Mouse (Mus musculus): ENCODE results near the gene Senp1. TPM values are rescaled to one million over a fixed set of nuclear protein-coding genes. Genes with fewer than 3 reads are reported as not detected.
A peak's percentile ranks its signal among the peaks of the same experiment; 100 is the strongest.

The Senp1 gene
- total RNA-seq, 1 experiment from 2014 or later, result 19.8 TPM

DNA sequence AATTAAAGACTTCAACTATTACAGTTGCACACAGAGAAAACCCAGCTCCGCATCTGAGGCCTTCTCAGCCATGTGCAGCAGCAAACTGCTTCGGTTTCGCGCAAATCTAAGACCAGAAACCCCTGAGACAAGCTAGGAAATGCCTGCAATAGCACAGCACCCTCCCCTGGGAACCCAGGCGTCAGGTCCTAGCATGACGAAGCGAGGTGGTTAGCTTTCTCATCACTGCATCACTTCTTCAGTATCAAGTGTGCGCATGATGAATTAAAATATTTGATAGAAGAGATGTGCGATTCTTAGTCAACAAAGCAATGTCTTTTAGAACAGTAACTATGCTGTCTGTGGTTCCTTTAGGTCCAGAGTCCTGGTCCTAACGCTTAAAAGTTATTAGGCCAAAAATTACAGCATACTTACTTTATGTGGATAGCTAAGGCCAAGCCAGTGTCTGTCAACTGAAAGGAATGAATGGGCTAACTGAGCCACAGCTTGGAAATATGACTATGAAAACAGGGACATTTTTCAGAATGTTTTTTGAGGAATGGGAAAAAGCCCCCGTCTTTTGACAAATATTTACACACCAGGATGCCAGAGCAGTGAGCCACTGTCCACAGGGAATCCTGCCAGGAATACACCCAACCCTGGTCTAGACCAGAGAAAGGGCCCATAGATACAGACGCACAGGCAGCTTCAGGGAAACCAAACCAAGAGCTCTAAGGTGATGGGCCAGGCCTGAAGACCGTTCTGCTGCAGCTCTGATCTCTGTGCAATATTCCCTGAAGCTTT, 44.4 kb downstream of the Senp1 start:
- DNase-seq, result no peak

DNA sequence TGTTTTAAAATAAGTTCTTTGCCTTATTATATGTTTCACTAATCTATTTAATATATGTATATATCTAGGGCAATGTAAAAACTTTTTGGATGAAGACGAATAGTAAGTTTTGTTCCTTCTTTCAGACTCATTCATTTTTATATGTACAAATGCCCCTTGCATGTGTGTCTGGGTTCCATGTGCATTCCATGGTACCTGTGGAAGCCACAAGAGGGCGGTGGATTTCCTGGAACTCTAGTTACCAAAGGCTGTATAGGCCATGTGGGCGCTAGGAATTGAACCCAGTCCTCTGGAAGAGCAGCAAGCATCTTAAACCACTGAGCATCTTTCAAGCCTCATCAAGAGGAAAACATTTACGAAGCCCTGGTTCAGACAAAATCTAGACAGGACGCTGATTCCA, 49.2 kb downstream of the Senp1 start:
- DNase-seq, result no peak

DNA sequence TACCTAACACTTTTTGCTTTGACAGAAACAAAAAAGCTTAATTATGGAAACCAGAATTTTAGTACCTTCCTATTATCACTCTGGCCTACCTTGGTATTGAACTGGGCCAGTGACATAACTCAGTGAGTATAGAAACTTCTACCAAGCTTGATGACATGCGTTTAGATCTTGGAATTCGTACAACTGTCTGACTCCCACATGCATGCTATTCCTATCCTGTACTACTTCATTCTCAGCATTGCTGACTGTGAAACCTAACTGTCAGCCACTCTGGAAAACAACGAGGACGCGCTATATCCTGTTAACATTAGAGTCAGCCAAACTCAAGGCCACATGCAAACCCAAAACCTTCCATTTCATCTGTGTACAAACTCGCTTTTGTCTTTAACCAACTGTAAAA, 49.6 kb downstream of the Senp1 start:
- DNase-seq, result no peak

DNA sequence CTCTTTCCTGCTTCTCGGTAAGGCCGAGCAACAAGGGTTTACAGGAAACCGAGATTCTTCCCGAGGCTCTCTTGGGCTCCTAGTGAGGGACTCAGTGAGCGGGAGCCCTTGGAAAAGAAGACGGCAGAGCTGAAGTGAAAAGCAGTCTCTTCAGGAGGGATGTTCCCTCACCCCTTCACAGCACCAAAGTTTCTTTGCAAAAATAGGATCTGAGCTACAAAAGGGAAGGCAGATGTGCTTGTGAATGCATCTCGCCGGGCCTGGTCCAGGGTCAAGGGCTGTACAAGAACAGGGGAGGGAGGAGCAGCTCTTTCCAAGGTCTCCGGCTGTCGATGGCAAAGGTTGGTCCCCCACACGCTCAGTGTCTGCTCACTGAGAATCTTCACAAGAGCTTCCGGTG, 51.0 kb downstream of the Senp1 start:
- no peak for DNase-seq

DNA sequence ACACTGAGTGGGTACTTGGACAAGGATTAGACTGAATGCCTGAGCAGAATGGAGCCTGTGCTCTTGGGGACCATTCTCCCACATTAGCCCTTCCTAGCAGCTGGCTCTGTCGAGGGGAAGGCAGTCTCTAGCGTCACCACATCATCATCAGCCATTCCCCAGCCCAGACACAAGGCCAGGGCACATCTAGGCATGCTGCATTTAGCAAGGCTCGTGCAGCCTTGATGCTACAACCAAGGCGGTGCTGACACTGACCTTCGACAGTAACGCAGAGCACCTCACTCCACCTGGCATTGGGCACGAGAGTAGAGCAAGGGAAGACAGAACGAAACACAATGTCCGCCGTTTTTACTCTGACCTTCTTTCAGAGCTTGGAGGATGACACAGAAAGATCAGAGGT, 53.9 kb downstream of the Senp1 start:
- no peak for DNase-seq

DNA sequence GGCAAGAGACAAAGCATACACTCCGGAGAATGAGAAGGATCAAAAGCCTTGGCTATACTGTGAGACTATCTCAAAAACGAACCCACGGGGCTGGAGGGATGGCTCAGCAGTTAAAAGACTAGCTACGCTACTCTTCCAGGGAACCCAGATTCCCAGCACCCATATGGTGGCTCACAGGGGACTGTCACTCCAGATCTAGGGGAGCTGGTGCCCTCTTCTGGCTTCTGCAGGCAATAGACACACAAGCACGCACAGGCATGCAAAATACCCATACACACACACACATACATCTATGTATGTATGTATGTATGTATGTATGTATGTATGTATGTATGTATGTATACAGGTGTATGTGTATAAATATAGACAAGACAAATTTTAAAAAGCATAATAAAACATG, 57.0 kb downstream of the Senp1 start:
- DNase-seq, result no peak

DNA sequence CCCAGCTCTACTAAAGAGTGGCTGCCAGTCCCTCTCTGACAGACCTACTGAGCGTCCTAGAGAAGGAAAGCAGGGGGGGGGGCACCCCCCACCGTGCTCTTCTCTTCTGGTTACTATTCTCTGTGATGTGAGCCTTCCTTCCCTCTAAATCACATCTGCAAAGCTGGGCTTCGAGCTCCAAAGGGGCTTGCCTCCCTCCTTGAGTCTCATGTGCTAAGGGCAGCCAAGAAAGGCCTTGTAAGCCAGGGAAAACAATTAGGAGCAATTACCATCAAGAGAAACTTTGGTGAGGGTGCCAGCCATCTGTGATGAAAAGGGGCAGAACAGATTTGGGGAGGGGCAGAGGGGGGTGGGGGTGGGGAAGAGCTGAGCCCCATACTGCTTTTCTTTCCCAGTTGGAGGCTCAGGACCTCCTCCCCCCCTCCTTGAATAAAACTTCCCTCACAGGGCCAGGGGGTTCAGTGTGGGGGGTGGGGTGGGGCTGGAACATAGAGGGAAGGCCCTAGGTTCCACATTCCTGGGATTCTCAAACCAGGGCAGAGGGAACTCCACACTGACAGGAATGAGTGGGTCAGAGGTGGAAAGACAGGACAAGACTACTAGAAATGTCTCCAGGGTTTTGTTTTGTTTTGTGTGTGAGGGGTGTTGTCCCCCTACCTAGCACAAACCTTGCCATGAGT, 58.3 kb downstream of the Senp1 start:
- no peak for DNase-seq

DNA sequence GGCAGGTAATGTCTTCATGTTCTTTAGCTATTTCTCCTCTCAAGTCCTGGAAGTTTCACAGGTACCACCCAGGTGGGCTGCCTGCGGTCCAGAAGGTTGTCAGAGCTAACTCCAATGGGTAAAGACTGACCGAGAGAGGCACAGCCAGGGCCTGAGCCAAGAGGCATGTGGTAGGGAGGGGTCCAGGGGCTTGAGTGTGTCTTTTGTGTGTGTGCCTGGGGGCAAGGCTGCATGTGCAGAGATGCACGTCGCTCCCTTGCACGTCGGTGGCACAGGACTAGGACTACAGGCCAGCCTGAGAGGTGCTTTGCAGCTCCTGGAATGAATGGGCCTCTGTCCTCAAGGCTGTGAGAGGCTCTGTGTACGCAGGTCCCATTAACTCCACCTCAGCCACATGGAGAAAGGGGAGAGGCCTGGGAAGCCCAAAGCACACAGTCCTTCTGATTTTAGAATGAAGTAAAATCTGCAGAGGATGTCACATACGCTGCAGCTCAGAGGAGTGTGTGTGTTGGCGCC, 60.3 kb downstream of the Senp1 start:
- DNase-seq, result no peak

DNA sequence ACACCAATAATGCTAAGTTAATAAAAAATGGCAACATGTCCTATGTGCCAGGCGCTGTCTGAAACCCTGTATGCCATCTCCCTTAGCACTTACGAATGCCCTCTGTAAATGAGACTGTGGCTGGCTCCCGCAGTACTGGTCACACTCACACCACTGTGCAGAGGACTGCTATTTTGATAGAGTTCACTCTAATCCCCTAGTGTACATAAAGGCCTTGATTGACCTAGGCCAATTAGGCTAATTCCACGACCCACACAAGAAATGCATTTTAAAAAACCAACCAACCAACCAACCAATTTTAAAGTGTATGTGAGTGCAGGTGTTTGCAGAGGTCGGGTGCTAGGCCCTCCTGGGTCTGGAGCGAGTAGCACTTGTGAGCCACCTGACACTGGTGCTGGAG, 63.7 kb downstream of the Senp1 start:
- DNase-seq, result no peak

DNA sequence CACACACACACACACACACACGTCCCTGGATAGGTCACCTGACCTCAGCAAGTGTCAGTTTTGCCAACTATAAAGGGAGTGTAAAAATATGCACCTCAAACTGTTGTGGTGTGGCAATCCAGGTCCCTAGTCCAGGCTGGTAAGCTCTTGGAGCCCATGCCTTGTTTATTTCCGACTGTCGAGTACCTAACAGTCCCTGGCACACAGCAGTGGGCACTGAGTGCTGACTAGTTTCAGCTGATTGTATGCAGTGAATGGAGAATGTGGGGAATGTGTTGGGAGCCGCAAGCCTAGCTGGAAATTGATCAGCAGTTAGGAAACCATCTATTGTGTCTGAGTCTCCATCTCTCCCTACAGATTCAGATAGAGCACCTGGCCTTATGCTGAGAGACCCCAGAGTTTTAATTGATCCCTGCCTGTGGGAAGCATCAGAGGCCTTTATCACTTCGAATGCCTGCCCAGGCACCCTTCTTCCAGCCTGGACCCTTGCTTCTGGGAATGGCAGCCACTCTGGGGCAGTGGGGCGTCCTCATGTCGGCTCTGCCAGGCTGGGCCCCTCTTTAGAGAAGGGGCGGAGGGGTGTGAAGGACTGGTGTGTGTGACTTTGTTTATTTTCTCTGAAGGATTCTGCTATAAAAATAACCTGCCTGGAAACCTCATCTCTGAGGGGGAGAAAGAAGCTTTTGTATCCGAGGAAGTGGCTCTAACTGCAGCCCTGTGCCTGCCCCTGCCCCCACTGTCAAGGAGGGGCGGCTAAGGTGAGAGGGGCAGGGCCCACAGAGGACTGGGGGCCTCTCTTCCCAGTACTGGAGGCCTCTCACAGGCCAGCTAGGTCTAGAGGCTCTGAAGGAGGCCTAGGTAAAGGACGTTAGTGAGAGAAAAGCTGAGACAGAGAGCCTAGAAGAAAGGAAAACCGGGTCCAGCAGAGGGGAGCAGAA, 66.3 kb downstream of the Senp1 start:
- no peak for DNase-seq

DNA sequence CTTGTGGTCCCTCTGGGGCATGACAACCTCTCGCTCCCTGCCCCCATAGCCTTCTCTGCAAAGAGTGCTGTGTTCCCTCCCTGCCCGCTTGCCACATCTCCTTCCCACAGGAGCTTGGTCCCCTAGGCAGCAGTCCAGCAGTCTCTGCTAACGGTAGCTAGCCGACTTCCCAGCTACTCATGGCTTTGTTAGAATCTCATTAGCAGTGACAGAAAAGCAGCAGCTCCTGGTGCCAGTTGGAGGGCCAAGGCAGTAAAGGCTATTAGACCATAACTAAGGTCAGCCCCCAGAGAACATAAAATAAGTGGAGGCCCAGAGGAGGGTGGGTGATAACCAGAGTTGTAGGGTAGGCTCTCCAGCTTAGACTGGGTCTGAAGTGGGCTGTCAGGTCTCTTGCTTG, 67.9 kb downstream of the Senp1 start:
- DNase-seq, result no peak

DNA sequence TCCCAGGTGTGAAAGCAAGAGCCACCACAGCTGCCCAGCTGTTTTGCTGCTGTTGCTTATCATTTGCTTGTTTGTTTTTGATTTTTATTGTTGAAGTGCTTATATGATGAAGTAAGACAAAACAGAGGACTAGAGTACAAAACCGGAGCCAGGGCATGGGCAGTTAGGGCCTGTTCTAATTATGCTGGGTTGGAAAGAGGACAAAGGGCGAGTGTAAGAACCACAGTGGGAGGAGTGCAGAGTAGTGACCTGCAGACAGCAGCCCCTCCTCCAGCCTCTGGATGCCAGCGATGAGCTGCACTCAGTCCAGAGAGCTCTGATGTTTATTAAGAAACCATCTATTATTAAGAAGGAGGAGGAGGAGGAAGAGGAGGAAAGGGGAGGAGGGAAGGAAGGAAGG, 70.4 kb downstream of the Senp1 start:
- DNase-seq, result no peak

DNA sequence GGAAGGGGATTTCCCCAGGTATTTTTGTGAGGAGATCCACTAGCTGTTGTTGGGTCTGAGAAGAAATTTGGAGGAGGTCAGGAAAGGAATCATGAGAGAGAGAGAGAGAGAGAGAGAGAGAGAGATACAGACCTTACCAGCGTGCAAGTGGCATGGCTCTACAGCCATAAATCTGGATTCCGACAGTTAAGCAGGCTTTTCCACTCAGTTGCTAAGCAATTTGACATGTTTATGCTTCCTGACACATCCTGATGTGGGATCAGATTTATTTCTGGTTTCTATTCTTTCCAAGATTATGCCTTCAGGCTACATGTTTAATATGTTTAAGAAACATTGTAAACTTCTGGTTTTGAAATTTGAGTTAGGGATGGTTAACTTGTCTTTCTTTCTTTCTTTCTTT, 71.7 kb downstream of the Senp1 start:
- no peak for DNase-seq

DNA sequence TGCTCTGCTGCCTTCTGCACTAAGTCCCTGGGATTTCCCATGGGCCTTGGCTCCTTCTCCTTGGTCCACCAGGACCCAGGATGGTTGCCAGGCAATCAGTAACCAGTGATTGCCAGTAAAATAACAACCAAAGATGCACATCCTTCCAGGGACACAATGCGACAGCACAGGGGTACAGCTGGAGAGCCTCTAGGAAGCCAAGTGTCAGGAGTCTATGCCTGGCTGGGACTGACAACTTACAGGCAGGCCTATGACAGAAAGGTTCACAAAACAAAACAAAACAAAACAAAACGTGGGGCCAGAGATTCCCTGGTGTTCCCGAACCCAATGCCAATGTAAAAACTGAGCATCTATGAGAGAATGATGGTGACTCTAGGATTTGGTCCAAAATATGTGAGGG, 74.5 kb downstream of the Senp1 start:
- DNase-seq, result no peak

DNA sequence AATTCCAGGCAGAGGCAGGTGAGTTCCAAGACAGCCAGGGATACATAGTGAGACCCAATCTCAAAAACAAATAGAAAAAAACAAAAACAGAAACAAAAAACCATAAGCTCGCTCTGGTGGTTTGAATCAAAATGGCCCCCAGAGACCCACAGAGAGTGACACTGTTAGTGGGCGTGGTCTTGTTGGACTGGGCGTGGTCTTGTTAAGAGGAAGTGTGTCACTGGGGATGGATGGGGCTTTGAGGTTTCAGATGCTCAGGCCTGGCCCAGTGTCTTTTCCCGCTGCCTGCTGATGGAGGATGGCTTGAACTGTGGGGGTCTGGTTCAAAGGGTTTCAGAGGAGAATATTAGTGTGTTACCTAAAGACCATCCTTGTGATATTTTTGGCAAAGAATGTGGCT, 75.6 kb downstream of the Senp1 start:
- DNase-seq, result no peak

DNA sequence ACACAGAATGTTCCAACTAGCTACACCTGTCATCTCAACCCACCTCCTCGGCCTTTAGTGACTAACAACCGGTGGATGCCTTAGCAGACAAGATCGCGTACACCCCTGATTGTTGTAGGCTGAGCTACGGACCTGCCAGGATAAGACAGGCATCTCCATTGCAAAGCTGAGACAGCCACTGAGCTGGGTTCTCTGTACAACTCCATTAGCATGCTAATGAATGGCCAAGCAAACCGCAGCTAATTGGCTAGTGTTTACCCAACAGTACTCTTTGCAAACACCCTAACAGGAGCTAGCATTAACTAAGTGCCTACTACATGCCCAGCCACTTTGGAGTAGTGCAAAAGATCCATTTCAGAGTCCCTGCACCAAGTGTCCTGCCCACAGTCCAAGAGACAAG, 80.7 kb downstream of the Senp1 start:
- no peak for DNase-seq

DNA sequence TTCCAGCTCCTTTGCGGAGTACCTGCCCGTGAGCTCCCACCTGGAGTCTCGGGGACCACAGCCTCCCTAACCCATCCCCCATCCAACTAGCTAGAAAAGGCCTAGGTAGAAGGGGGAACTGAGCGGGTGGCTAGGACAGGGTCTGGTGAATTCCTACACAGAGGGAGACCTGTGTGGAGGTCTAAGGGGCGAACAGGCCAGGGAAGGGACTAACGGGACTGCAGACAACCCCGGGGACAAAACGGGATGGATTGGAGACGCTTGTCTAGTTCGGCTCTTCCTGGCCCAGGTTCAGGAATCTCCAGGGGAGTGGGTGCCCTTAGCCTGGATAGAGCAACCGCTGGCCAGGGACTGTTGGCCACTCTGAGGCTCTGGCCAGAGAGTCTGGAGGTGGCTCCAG, 88.4 kb downstream of the Senp1 start:
- DNase-seq, result no peak

DNA sequence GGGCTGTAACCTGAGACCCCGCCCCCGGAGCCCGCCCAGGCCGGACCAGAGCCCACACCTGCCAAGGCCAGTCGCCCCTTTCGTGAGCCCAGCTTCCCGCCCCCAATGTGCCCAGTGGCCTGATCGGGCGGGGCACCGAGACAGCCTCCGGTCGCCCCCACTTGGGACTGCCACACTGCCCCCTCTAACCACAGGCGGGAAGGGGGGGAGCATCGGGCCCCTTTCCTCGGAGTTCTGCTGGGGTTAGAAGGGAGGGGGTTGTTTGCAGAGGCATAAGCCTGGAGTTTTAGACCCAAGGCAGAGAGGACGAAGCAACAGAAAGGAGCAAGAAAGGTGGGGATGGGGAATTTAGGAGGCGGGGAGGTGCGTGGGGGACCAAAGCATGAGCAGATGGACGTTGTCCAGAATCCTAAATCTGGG, 88.8 kb downstream of the Senp1 start:
- no peak for DNase-seq

DNA sequence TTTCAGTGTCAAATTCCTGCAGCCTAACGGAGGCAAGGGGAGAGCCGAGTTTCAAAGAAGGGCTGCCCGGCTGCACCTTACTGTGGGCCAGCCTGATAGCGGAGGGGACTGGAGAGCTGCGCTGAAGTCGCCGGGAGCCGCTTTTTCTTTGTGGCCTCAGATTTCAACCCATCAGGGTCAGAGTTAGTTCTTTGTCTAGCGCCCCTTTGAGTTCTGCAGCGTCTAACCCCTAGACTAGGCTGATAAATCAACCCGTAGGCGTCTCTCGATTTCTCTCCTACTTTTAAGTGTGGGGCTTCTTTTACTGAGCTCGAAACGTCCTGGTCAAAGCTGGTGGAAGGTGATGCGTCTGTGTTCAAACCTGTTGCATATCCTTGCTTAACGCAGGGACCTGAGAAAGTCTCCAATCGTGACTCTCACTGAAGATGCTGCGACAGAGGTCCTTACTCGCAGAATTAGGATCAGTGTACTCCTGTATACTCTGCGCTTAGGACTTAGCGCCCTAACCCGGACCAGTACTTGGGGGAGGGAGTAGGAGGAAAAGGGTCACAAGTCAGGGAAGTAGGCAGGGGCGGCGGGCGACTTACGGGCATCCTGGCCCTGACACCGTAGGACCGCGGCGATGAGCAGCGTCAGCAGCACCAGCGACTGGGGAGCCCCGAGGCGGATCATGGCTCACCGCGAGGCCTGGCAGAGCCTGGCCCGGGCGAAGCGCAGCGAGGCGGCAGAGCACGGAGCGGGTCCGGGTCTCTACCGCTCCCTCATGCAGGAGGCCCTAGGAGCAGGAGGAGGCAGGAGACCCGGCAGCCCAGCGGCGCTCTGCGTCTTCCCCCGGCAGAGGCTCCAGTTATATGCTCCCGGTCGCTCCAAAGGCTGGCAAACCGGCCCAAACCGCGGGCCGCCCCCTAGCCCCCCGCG, 89.5 kb downstream of the Senp1 start, which contains the start of gene Col2a1:
TSS of gene Col2a1 (minus strand) at position 874 of the 918 bp plus-strand sequence.
- DNase-seq, result peak; percentile 31

DNA sequence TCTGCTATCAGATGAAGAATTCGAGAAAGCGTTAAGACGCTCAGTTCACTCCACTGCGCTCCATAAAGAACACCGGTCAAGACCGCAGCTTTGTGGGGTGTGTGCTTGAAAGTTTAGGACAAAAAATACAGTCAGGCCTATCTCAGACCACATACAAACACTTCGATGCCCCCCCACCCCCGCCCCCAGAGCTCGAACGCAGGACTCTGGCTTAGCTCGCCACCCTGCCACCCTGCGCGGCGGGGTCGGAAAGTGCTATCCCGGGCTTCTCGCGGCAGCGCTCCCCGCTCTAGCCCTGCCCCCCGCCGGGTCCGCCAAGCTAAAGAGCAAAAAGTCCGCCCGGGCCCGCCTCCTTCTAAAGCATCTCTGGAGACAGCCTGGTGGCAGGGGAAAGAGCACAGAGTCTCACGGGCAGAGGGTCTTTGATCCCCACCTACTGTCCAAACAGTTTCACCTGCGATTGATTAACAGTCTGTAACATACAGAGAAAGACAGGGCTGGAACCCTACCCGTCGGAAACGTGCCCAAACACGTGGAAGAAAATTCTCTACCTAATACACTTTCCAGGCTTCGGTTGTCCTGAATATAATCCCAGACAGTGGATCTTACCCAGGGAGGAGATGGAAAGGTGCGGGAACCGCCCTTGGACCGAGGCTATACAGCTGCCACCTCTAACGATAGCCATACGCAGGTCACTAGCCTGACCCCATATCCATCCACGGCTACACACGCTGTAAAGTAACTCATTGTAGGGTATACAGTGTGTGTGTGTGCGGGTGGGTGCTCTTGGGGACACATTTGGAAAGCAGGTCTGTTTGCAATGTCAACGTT, 90.3 kb downstream of the Senp1 start:
- DNase-seq, result no peak
